Mouse (Mus musculus) E14TG2a.4 (cell line): ENCODE data around the gene Dnase1l3.

ENCODE experiments used
- CTCF ChIP-seq: conservative IDR thresholded peaks from 2 replicates; pipeline ENCODE4 v1.5.1; 2014; ENCODE audit warnings: low read length
- NANOG ChIP-seq: IDR thresholded peaks from 2 replicates; pipeline ENCODE4 v1.6.1; 2014; ENCODE audit warnings: borderline replicate concordance, low read length, mixed read lengths

- no peak for TF ChIP-seq CTCF
- no peak for TF ChIP-seq NANOG
These were observed 8.2 kb upstream of the Dnase1l3 start, which contains the start of gene Abhd6 for GRCm38 (mm10) chr14:8002432-8003092.
